Mouse (Mus musculus) gonadal fat pad, adult 2 months (tissue): ENCODE data around the gene St3gal3. TPM values are rescaled to one million over a fixed set of nuclear protein-coding genes. Genes with fewer than 3 reads are reported as not detected.

Experiments
- DNase-seq: peaks from one replicate; pipeline ENCODE4 v3.0.0-alpha.2; 2012; ENCODE audit warnings: low read depth
- polyA plus RNA-seq: library from polyadenylated mRNA; depleted of rRNA; stranded (reverse); fragments of >200 nt; gene quantifications from 2 replicates; pipeline ENCODE4 v1.2.3, GENCODE M21; 2012; rRNA removed

Gene St3gal3
- 51.8 and 59.3 TPM in 2 replicates for polyA plus RNA-seq

GRCm38 (mm10) chr4:118134485-118135365 lies at the start of gene St3gal3:
TSS of gene St3gal3 (minus strand) at chr4:118134914.
- no peak for DNase-seq

GRCm38 (mm10) chr4:118180301-118181080 lies 45.8 kb upstream of the St3gal3 start:
- DNase-seq, result no peak

DNA sequence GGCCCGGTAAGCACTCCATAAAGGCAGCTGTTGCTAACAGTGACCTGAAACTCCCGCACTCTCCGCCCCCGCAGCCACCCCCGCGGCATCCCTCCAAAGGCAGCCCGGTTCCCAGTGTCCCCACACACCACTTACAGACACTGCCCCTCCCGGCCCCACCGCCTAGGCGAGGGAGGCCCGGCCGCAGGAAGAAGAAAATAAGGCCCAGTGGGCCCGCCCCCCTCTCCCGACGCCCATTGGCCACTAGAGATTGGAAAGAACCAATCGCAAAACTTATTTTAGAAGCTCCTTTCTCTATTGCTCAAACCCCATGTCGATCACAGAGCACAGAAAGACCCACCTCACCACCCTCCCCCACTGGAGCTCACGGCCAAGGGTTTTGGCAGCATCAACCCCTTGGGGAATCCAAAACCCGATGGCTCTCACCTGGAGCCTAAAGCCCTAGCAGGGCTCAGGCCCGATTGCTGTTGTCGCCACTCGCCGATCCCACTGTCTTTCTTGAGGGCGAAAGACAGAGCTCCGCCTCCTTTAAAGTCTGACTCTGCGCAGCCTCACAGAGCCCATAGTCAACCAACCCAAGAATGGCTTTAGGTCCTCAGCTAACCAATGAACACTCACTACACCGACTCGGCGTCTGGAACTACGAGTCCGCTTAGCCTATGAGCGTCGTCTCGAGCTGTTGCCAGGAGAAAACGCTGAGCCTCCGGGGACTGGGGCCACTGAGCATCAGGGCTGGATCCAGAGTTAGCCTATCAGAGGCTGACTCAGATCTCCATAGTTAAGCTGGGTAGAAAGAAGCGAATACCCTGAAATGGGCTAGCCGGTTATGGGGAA lies 45.0 kb upstream of the St3gal3 start, which contains the start of gene Kdm4a:
Gene Kdm4a (minus strand): TSS at position 577 of the 834 bp plus-strand sequence.
- peak; percentile 97 for DNase-seq

GRCm38 (mm10) chr4:118178952-118179466 lies 44.3 kb upstream of the St3gal3 start:
- no peak for DNase-seq

DNA sequence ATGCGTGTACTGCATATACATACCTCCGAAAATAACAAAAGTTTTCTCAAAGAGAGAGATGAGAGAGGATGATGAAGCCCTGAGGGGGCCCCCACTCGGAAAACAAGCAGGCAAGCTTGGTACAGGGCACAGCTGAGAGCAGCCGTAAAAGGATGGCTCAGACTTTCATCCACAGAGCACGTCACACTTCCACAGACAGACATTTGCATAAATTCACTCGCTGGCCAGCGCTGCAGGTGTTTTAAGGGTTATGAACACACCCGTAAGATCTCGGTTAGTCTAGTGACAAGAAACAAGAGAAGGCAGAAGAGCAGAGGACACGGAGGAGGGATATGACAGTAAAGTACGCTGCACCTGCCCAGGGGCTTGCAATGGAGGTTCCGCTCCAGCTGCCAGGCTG lies 37.7 kb upstream of the St3gal3 start:
- no peak for DNase-seq

- DNase-seq, result no peak
These were observed 36.3 kb upstream of the St3gal3 start for GRCm38 (mm10) chr4:118171006-118171405.

DNA sequence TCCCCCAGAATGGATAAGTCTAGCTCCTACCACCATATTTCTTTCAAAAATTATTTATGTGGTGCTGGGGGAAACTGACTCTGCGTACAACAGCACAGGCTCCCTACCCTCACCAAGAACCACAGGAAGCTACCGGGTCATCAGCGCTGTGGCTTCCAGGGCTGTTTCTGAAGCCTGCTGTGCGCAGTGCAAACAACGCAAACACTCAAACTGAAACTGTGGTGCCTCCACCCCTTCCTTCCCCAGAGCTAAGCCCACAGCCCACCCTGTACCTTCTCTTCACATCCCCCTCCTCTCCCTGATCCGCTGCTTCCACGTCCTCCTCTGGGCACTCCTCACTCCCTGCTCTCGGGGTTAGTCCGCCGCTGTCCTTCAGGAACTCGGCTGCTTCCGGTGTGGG lies 27.4 kb upstream of the St3gal3 start:
- no peak for DNase-seq

DNA sequence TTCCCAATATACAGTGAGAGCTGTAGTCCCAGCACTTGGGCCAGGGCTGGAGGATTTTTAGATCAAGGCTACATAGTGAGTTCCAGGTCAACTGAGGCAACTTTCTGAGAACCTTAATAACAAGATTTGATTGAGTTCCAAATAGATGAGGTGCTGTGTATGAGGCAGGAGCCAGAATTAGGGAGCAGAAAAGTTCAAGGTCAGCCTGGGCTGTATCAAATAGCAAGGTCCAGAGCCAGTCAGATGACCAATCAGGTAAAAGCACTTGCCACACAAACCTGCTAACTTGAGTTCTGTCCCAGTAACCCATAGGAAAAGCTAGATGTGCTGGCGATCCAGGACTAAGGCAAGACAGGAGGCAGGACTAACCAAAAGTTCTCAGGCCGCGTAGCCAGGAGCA lies 23.0 kb upstream of the St3gal3 start:
- no peak for DNase-seq

GRCm38 (mm10) chr4:118156559-118156958 lies 21.8 kb upstream of the St3gal3 start:
- DNase-seq, result no peak

- DNase-seq, result no peak
These were observed 20.2 kb upstream of the St3gal3 start for GRCm38 (mm10) chr4:118154889-118155288.

- no peak for DNase-seq
These were observed 17.5 kb upstream of the St3gal3 start for GRCm38 (mm10) chr4:118152020-118152785.

GRCm38 (mm10) chr4:118150804-118151203 lies 16.1 kb upstream of the St3gal3 start:
- no peak for DNase-seq

- no peak for DNase-seq
These were observed 15.4 kb upstream of the St3gal3 start for GRCm38 (mm10) chr4:118149956-118150680.

DNA sequence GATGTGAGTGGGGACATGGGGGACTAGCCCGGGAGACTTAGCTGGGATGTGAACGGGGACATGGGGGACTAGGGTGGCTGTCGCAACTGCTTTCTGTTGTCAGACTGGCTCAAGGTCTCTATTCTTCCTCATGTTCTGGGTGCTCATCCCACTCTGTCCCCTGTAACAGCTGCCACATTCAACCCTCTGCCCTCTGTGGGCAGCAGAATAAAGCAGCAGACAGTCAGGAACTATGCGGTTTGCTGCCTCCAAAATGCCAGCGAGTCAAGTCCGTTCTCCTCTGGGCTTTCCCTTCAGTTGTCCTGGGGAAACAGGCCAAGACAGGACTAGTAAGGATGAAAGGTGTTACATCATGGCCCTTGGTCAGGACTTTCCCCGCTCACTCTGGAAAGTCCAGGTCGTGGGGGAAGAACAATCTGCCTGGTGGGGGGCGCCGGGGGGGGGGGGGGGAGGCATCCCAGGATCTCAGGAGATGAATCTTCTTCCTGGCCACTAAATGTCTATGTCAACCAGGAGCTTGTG lies 14.4 kb upstream of the St3gal3 start:
- DNase-seq, result no peak

GRCm38 (mm10) chr4:118148317-118148687 lies 13.6 kb upstream of the St3gal3 start:
- no peak for DNase-seq

- DNase-seq, result no peak
These were observed 13.0 kb upstream of the St3gal3 start for GRCm38 (mm10) chr4:118147547-118148316.

DNA sequence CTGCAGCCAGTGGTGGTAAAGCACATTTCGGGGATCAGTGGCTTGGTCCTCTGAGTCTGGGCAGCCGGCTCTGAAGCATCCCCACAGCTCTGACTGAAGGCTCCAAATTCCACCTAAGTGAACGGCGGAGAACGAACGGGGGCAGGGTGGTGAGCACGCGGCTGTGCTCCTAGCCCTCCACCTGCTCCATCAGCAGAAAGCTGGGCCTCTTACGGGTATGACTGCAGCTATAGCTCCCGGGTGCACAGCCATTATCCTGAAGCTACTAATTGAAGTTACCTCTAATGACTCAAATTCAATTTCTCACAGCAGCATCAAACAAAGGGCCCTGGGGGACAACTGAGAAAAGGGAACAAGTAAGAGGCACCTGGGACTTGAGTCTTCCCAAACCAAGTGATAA lies 12.4 kb upstream of the St3gal3 start:
- no peak for DNase-seq

- DNase-seq, result no peak
These were observed 9.6 kb upstream of the St3gal3 start for GRCm38 (mm10) chr4:118144324-118144723.

- DNase-seq, result no peak
These were observed 9.0 kb upstream of the St3gal3 start for GRCm38 (mm10) chr4:118143679-118144078.
